Mouse (Mus musculus) midbrain, embryonic 16.5 days (tissue): Measurements from ENCODE around the gene Rpl36a. TPM values are rescaled to one million over a fixed set of nuclear protein-coding genes. Genes with fewer than 3 reads are reported as not detected.
A peak's percentile ranks its signal among the peaks of the same experiment; 100 is the strongest.

Experiments used
- ATAC-seq: fragments of 200-750 bp; cut with Nextera tagmentation; 2 replicates; pipeline ENCODE4 v1.8.0; 2017; ENCODE audit warnings: moderate TSS enrichment
- H3K27ac ChIP-seq: fragments of 300-500 bp; sonication (generic); 2 replicates; pipeline ENCODE4 v1.5.1; 2014; ENCODE audit warnings: mild to moderate bottlenecking, low read length, mixed read lengths
- H3K27me3 ChIP-seq: fragments of 300-500 bp; sonication (generic); 2 replicates; pipeline ENCODE4 v1.6.1; 2014; ENCODE audit warnings: low read depth, low read length, mixed read lengths; ENCODE audit not compliant: control insufficient read depth, insufficient read depth
- H3K36me3 ChIP-seq: fragments of 300-500 bp; sonication (generic); 2 replicates; pipeline ENCODE4 v1.6.1; 2014; ENCODE audit warnings: mild to moderate bottlenecking, low read length, moderate library complexity, mixed read lengths; ENCODE audit not compliant: control insufficient read depth, insufficient read depth
- H3K4me1 ChIP-seq: fragments of 300-500 bp; sonication (generic); 2 replicates; pipeline ENCODE4 v1.6.1; 2014; ENCODE audit warnings: mild to moderate bottlenecking, low read length, mixed read lengths; ENCODE audit not compliant: control insufficient read depth, insufficient read depth
- H3K4me2 ChIP-seq: fragments of 300-500 bp; sonication (generic); 2 replicates; pipeline ENCODE4 v1.6.1; 2014; ENCODE audit warnings: mild to moderate bottlenecking, low read length, mixed read lengths
- H3K4me3 ChIP-seq: fragments of 300-500 bp; sonication (generic); 2 replicates; pipeline ENCODE4 v1.5.1; 2014; ENCODE audit warnings: low read depth, mild to moderate bottlenecking, low read length, moderate library complexity, mixed read lengths
- H3K9ac ChIP-seq: fragments of 300-500 bp; sonication (generic); 2 replicates; pipeline ENCODE4 v1.6.1; 2014; ENCODE audit warnings: low read depth, low read length, mixed read lengths
- H3K9me3 ChIP-seq: fragments of 300-500 bp; sonication (generic); replicated peaks from 2 replicates; pipeline ENCODE4 v1.6.1; 2014; ENCODE audit warnings: mild to moderate bottlenecking, low read length, mixed read lengths; ENCODE audit not compliant: control insufficient read depth, poor library complexity, severe bottlenecking
- WGBS: fragments of 180-500 bp; shearing (Covaris S2); extraction: QIAGEN DNeasy Blood & Tissue Kit; methylation state at CpG from one replicate; pipeline ENCODE4 v1.1.7; 2014; 5-methylcytosine and 5-hydroxymethylcytosine counted together
- polyA plus RNA-seq: library from polyadenylated mRNA; unstranded; fragments of >200 nt; fragmentation: Nextera tagmentation; extraction: Ambion mirVana; gene quantifications from 2 replicates; pipeline ENCODE4 v1.2.1, GENCODE M21; 2015

Rpl36a gene
- polyA plus RNA-seq, 1 experiment from 2014 or later: 152 TPM

GRCm38 (mm10) chrX:134588261-134588660 lies 2.8 kb downstream of the Rpl36a start:
- H3K36me3 ChIP-seq: no peaks in the 10 kb centered on the region
- no peaks in the 10 kb centered on the region for H3K9me3 ChIP-seq
- peaks cover 7% of the 10 kb centered on the region; the same call in 1 of the 2 replicates for H3K4me1 ChIP-seq
- no peak for ATAC-seq
- H3K9ac ChIP-seq: no peak overlapping the region
- no peak overlapping the region for H3K4me2 ChIP-seq
- no peak overlapping the region for H3K4me3 ChIP-seq
- H3K27me3 ChIP-seq: no peaks in the 10 kb centered on the region
- WGBS: 72% methylated on average over 4 of the region's 4 CpGs
- no peak overlapping the region for H3K27ac ChIP-seq

GRCm38 (mm10) chrX:134588997-134589396 lies 3.5 kb downstream of the Rpl36a start:
- H3K4me2 ChIP-seq: no peak overlapping the region
- H3K9me3 ChIP-seq: no peaks in the 10 kb centered on the region
- H3K4me1 ChIP-seq: peaks cover 7% of the 10 kb centered on the region; the same call in 1 of the 2 replicates
- 88% methylated on average over 3 of the region's 3 CpGs for WGBS
- no peak overlapping the region for H3K4me3 ChIP-seq
- no peak for ATAC-seq
- H3K9ac ChIP-seq: no peak overlapping the region
- no peaks in the 10 kb centered on the region for H3K27me3 ChIP-seq
- no peak overlapping the region for H3K27ac ChIP-seq
- no peaks in the 10 kb centered on the region for H3K36me3 ChIP-seq

GRCm38 (mm10) chrX:134589836-134590235 lies 4.4 kb downstream of the Rpl36a start:
- Histone ChIP-seq H3K27me3 (no peaks in the 10 kb centered on the region), H3K36me3 (no peaks in the 10 kb centered on the region), H3K9me3 (no peaks in the 10 kb centered on the region), H3K27ac (no peak overlapping the region), H3K9ac (no peak overlapping the region), H3K4me2 (no peak overlapping the region), H3K4me3 (no peak overlapping the region), H3K4me1 (peaks cover 7% of the 10 kb centered on the region; the same call in 1 of the 2 replicates)
- WGBS: 74% methylated on average over 5 of the region's 5 CpGs
- ATAC-seq: no peak

GRCm38 (mm10) chrX:134599922-134600565 lies 14.6 kb downstream of the Rpl36a start:
- H3K9ac ChIP-seq: peak overlapping the region; percentile 58
- peak overlapping the region; percentile 51 for H3K4me3 ChIP-seq
- WGBS: 32% methylated on average over 10 of the region's 10 CpGs
- peak; percentile 5; the same call in 1 of the 2 replicates for ATAC-seq
- peak overlapping the region; percentile 68 for H3K27ac ChIP-seq
- no peaks in the 10 kb centered on the region; the same call in 1 of the 2 replicates for H3K36me3 ChIP-seq
- peaks cover 17% of the 10 kb centered on the region for H3K4me1 ChIP-seq
- H3K27me3 ChIP-seq: no peaks in the 10 kb centered on the region
- H3K9me3 ChIP-seq: no peaks in the 10 kb centered on the region
- peak overlapping the region; percentile 66 for H3K4me2 ChIP-seq

GRCm38 (mm10) chrX:134600659-134601379 lies 15.4 kb downstream of the Rpl36a start, which contains the start of the genes Gla and Hnrnph2:
TSS of gene Gla (minus strand) at chrX:134601125.
TSS of gene Hnrnph2 (plus strand) at chrX:134601179.
- 17% methylated on average over 33 of the region's 33 CpGs for WGBS
- Histone ChIP-seq H3K27ac (peak within 1 kb of the TSS; percentile 91), H3K4me3 (peak within 1 kb of the TSS; percentile 51), H3K9me3 (no peaks in the 10 kb centered on the region), H3K4me1 (peaks cover 17% of the 10 kb centered on the region), H3K27me3 (no peaks in the 10 kb centered on the region), H3K9ac (peak within 1 kb of the TSS; percentile 65), H3K36me3 (no peaks in the 10 kb centered on the region; the same call in 1 of the 2 replicates), H3K4me2 (peak within 1 kb of the TSS; percentile 66)
- peak; percentile 98 for ATAC-seq

- WGBS: 20% methylated on average over 43 of the region's 43 CpGs
- ATAC-seq: peak; percentile 89
Observed at GRCm38 (mm10) chrX:134601380-134602120, 16.1 kb downstream of the Rpl36a start.

GRCm38 (mm10) chrX:134609472-134609871 lies 24.0 kb downstream of the Rpl36a start:
- Histone ChIP-seq H3K4me1 (no peaks in the 10 kb centered on the region; the same call in 1 of the 2 replicates), H3K27me3 (no peaks in the 10 kb centered on the region), H3K9ac (no peak overlapping the region), H3K4me3 (no peak overlapping the region), H3K4me2 (no peak overlapping the region), H3K27ac (no peak overlapping the region), H3K9me3 (no peaks in the 10 kb centered on the region), H3K36me3 (no peaks in the 10 kb centered on the region)
- peak; percentile 49 for ATAC-seq
- 53% methylated on average over 4 of the region's 4 CpGs for WGBS

More at GRCm38 (mm10) chrX:134601380-134602120, 16.1 kb downstream of the Rpl36a start:
- peak overlapping the region; percentile 51 for H3K4me3 ChIP-seq
- peaks cover 17% of the 10 kb centered on the region for H3K4me1 ChIP-seq
- peak overlapping the region; percentile 65 for H3K9ac ChIP-seq
- H3K27ac ChIP-seq: peak overlapping the region; percentile 91
- peak overlapping the region; percentile 58 for H3K4me2 ChIP-seq
- H3K27me3 ChIP-seq: no peaks in the 10 kb centered on the region
- no peaks in the 10 kb centered on the region; the same call in 1 of the 2 replicates for H3K36me3 ChIP-seq
- no peaks in the 10 kb centered on the region for H3K9me3 ChIP-seq

GRCm38 (mm10) chrX:134610984-134611383 lies 25.5 kb downstream of the Rpl36a start:
- H3K36me3 ChIP-seq: no peaks in the 10 kb centered on the region
- H3K9ac ChIP-seq: no peak overlapping the region
- no peak overlapping the region for H3K27ac ChIP-seq
- H3K4me1 ChIP-seq: no peaks in the 10 kb centered on the region; the same call in 1 of the 2 replicates
- no peaks in the 10 kb centered on the region for H3K27me3 ChIP-seq
- 84% methylated on average over 4 of the region's 4 CpGs for WGBS
- ATAC-seq: no peak
- H3K4me2 ChIP-seq: no peak overlapping the region
- H3K4me3 ChIP-seq: no peak overlapping the region
- H3K9me3 ChIP-seq: no peaks in the 10 kb centered on the region
